In genomic region chr3:154663976-154664581, GRCm38 (mm10) we compare ENCODE assay signal across 8 mouse cellular contexts. TPM values are rescaled to one million over a fixed set of nuclear protein-coding genes. Genes with fewer than 3 reads are reported as not detected.
DNase-seq lines count a peak whose midpoint lies in the region; ATAC-seq lines count a peak whose summit lies in the region.

No protein-coding gene starts in this region.

- intact Hi-C loops in heart, postnatal 25 days (cut with DNase I), result no loop called here

- H3K9ac ChIP-seq in heart, embryonic 11.5 days (ENCODE audit: low read depth, low read length), result peak overlapping the region; percentile 34; the same call in 1 of the 2 replicates
- peak overlapping the region; percentile 68 for H3K9ac ChIP-seq in heart, embryonic 13.5 days
- no peak overlapping the region for H3K9ac ChIP-seq in liver, embryonic 13.5 days

- peak overlapping the region; percentile 49 for H3K4me3 ChIP-seq in heart, embryonic 11.5 days (ENCODE audit: low read depth, low read length)
- peak overlapping the region; percentile 54 for H3K4me3 ChIP-seq in heart, embryonic 13.5 days
- no peak overlapping the region for H3K4me3 ChIP-seq in liver, embryonic 13.5 days (replicated peaks)

- no peak for DNase-seq in heart, postnatal 25 days (ENCODE audit: low spot score)
- DNase-seq in cerebellum, postnatal 25 days, result peak; percentile 80 to 87
- peak; percentile 6 to 49 for DNase-seq in kidney, postnatal 25 days
- DNase-seq in liver, embryonic 13.5 days, result no peak
- peak; percentile 76 to 80 for DNase-seq in right cerebral cortex, postnatal 10 days (ENCODE audit: low spot score in 2 of 2)
- DNase-seq in T-cell, adult 2 months (ENCODE audit: low spot score), result no peak

- H3K36me3 ChIP-seq in heart, embryonic 11.5 days (ENCODE audit: control insufficient read depth, insufficient read depth, low read length), result no peaks in the 10 kb centered on the region
- no peaks in the 10 kb centered on the region for H3K36me3 ChIP-seq in heart, embryonic 13.5 days
- H3K36me3 ChIP-seq in liver, embryonic 13.5 days, result no peaks in the 10 kb centered on the region

- 3% methylated on average over 26 of the region's 27 CpGs for WGBS in heart, embryonic 11.5 days (ENCODE audit: insufficient replicate concordance)
- WGBS in heart, embryonic 13.5 days, result 3% methylated on average over 27 of the region's 27 CpGs
- WGBS in liver, embryonic 13.5 days (ENCODE audit: insufficient replicate concordance), result 6% methylated on average over 25 of the region's 27 CpGs

- peaks cover 2% of the 10 kb centered on the region; the same call in 1 of the 2 replicates for H3K4me1 ChIP-seq in heart, embryonic 11.5 days (ENCODE audit: control insufficient read depth, insufficient read depth, low read length)
- H3K4me1 ChIP-seq in heart, embryonic 13.5 days, result peaks cover 13% of the 10 kb centered on the region
- H3K4me1 ChIP-seq in liver, embryonic 13.5 days (replicated peaks), result no peaks in the 10 kb centered on the region

- H3K27ac ChIP-seq in heart, embryonic 11.5 days (ENCODE audit: low read depth, low read length), result no peak overlapping the region
- H3K27ac ChIP-seq in heart, embryonic 13.5 days (replicated peaks), result no peak overlapping the region
- H3K27ac ChIP-seq in liver, embryonic 13.5 days, result no peak overlapping the region

- H3K4me2 ChIP-seq in heart, embryonic 11.5 days, result peak overlapping the region; percentile 86
- peak overlapping the region; percentile 83 for H3K4me2 ChIP-seq in heart, embryonic 13.5 days
- H3K4me2 ChIP-seq in liver, embryonic 13.5 days, result 0 out of 2 replicates have a peak overlapping the region, but pooled peaks have one; percentile 24

- peak; percentile 39; the same call in 1 of the 2 replicates for ATAC-seq in heart, embryonic 11.5 days (replicated peaks; ENCODE audit: insufficient number of reproducible peaks, low FRiP score, low TSS enrichment)
- no peak for ATAC-seq in heart, embryonic 13.5 days (ENCODE audit: extremely low read depth, insufficient number of reproducible peaks, low FRiP score, low TSS enrichment)
- ATAC-seq in liver, embryonic 13.5 days (ENCODE audit: low read depth), result no peak

- H3K9me3 ChIP-seq in heart, embryonic 11.5 days (replicated peaks; ENCODE audit: control insufficient read depth, low read length), result no peaks in the 10 kb centered on the region
- no peaks in the 10 kb centered on the region for H3K9me3 ChIP-seq in heart, embryonic 13.5 days
- H3K9me3 ChIP-seq in liver, embryonic 13.5 days (replicated peaks), result no peaks in the 10 kb centered on the region

- peaks cover 38% of the 10 kb centered on the region for H3K27me3 ChIP-seq in heart, embryonic 11.5 days (ENCODE audit: control insufficient read depth, insufficient read depth, low read length)
- peaks cover 59% of the 10 kb centered on the region for H3K27me3 ChIP-seq in heart, embryonic 13.5 days (replicated peaks)
- H3K27me3 ChIP-seq in liver, embryonic 13.5 days, result peaks cover 35% of the 10 kb centered on the region

RNA-seq across cellular contexts. Expression of gene Erich3, which starts 0.4 kb away (rescaled TPM):
- polyA plus RNA-seq in heart, embryonic 11.5 days (2014; fragmentation: Nextera tagmentation; extraction: Ambion mirVana), result 0.10 and 0.21 TPM in 2 replicates
- total RNA-seq in heart, postnatal 25 days (2021), result under 1 TPM; 0.05 to 0.06 TPM
- polyA plus RNA-seq in heart, embryonic 13.5 days (2015; fragmentation: Nextera tagmentation; extraction: Ambion mirVana), result 0.04 and 0.23 TPM in 2 replicates
- polyA plus RNA-seq in liver, embryonic 13.5 days (2015; fragmentation: Nextera tagmentation; extraction: Ambion mirVana), result not detected in 2 replicates

Comparison
In these comparisons a context has a peak if more than half of its experiments do, and no peak if none do; other contexts are left out.
1. H3K4me2 ChIP-seq: peak in every context shown above with its lines; median percentile 86 in heart, embryonic 11.5 days; 83 in heart, embryonic 13.5 days; 24 in liver, embryonic 13.5 days.
2. DNase-seq: peak in cerebellum, postnatal 25 days (2 of 2), kidney, postnatal 25 days (2 of 2) and right cerebral cortex, postnatal 10 days (2 of 2); none in heart, postnatal 25 days (single experiment), liver, embryonic 13.5 days (single experiment) and T-cell, adult 2 months (single experiment).